26 mouse cellular contexts compared by ENCODE assay signal in genomic region chr4:100398079-100398478, GRCm38 (mm10).
DNase-seq lines count a peak whose midpoint lies in the region; ATAC-seq and TF ChIP-seq lines count a peak whose summit lies in the region.
"Had no signal": no experiment of that assay in that cellular context is flagged by ENCODE, and none has a peak within 500 bp of the region (broad histone marks: within the 10 kb centered on the region; RNA-seq: fewer than 3 reads in every experiment).

No protein-coding gene starts in this region.

- ATAC-seq in intestine, embryonic 14.5 days (replicated peaks; ENCODE audit: low FRiP score, low TSS enrichment, low read depth) = no peak
- no peak for ATAC-seq in intestine, embryonic 16.5 days
- no peak for ATAC-seq in lung, embryonic 14.5 days (ENCODE audit: insufficient read depth)
- no peak for ATAC-seq in lung, postnatal 0 days
- ATAC-seq: forebrain, embryonic 14.5 days; forebrain, postnatal 0 days; intestine, embryonic 15.5 days had no signal

- H3K27ac ChIP-seq in intestine, embryonic 14.5 days (ENCODE audit: low read depth) = no peak overlapping the region
- no peak overlapping the region for H3K27ac ChIP-seq in intestine, embryonic 16.5 days (ENCODE audit: low read length)
- no peak overlapping the region; the same call in 1 of the 2 replicates for H3K27ac ChIP-seq in lung, embryonic 14.5 days (ENCODE audit: low read depth)
- H3K27ac ChIP-seq in lung, postnatal 0 days (ENCODE audit: low read length) = no peak overlapping the region
- H3K27ac ChIP-seq: embryonic facial prominence, embryonic 12.5 days; embryonic facial prominence, embryonic 15.5 days; heart, adult 2 months; heart, embryonic 10.5 days; hindbrain, embryonic 12.5 days; hindbrain, embryonic 15.5 days; intestine, embryonic 15.5 days had no signal

- 41% methylated on average over 3 of the region's 3 CpGs for WGBS in intestine, embryonic 14.5 days
- 40% methylated on average over 3 of the region's 3 CpGs for WGBS in intestine, embryonic 16.5 days
- WGBS in lung, embryonic 14.5 days = 28% methylated on average over 3 of the region's 3 CpGs
- WGBS in lung, postnatal 0 days = 21% methylated on average over 3 of the region's 3 CpGs

- H3K4me3 ChIP-seq in intestine, embryonic 14.5 days (ENCODE audit: low read depth, low read length) = no peak overlapping the region
- no peak overlapping the region for H3K4me3 ChIP-seq in intestine, embryonic 16.5 days (ENCODE audit: low read length)
- no peak overlapping the region for H3K4me3 ChIP-seq in lung, embryonic 14.5 days (ENCODE audit: low read depth, low read length)
- H3K4me3 ChIP-seq in lung, postnatal 0 days (ENCODE audit: low read depth, low read length) = no peak overlapping the region
- H3K4me3 ChIP-seq: embryonic facial prominence, embryonic 12.5 days; embryonic facial prominence, embryonic 15.5 days; heart, adult 2 months; heart, embryonic 10.5 days; hindbrain, embryonic 12.5 days; hindbrain, embryonic 15.5 days; intestine, embryonic 15.5 days had no signal

- H3K9ac ChIP-seq in intestine, embryonic 14.5 days (ENCODE audit: low read length) = no peak overlapping the region
- no peak overlapping the region for H3K9ac ChIP-seq in intestine, embryonic 16.5 days (ENCODE audit: low read depth, low read length)
- H3K9ac ChIP-seq in lung, embryonic 14.5 days = no peak overlapping the region
- H3K9ac ChIP-seq in lung, postnatal 0 days (replicated peaks; ENCODE audit: low read depth) = no peak overlapping the region
- H3K9ac ChIP-seq: embryonic facial prominence, embryonic 12.5 days; embryonic facial prominence, embryonic 15.5 days; forebrain, postnatal 0 days; hindbrain, embryonic 12.5 days; hindbrain, embryonic 15.5 days; intestine, embryonic 15.5 days had no signal

- DNase-seq in embryo, embryonic 10 days (ENCODE audit: low spot score) = peak; percentile 42
- no peak for DNase-seq in embryo, embryonic 9.5 days (ENCODE audit: extremely low spot score)
- peak; percentile 43 for DNase-seq in intestine, embryonic 14.5 days (ENCODE audit: low spot score)
- DNase-seq in lung, embryonic 14.5 days = peak; percentile 41
- DNase-seq in lung, postnatal 0 days (ENCODE audit: low spot score) = no peak
- DNase-seq in Muller cell, postnatal 12 days (ENCODE audit: inconsistent ontology term) = no peak
- DNase-seq: adrenal gland, adult 2 months; adrenal gland, postnatal 14 days; B cell, adult 2 months; cerebellum, adult 11 months; cerebellum, adult 2 months; cerebellum, adult 9-11 months; cerebellum, postnatal 25 days; forebrain, postnatal 0 days; gastrocnemius, postnatal 25 days; heart, adult 2 months had no signal

- H3K4me1 ChIP-seq in intestine, embryonic 14.5 days (replicated peaks; ENCODE audit: control insufficient read depth, insufficient read depth, low read length) = peaks cover 9% of the 10 kb centered on the region; the same call in 1 of the 2 replicates
- H3K4me1 ChIP-seq in intestine, embryonic 16.5 days (ENCODE audit: control insufficient read depth, insufficient read depth, low read length) = 0 out of 2 replicates have a peak, but pooled peaks cover 3% of the 10 kb centered on the region
- H3K4me1 ChIP-seq in lung, embryonic 14.5 days (ENCODE audit: insufficient read depth) = peaks cover 23% of the 10 kb centered on the region
- peaks cover 5% of the 10 kb centered on the region; the same call in 1 of the 2 replicates for H3K4me1 ChIP-seq in lung, postnatal 0 days (ENCODE audit: insufficient read depth, low read depth, low read length)
- H3K4me1 ChIP-seq: hindbrain, embryonic 12.5 days; hindbrain, embryonic 15.5 days had no signal

- H3K27me3 ChIP-seq in intestine, embryonic 14.5 days (replicated peaks; ENCODE audit: control insufficient read depth, insufficient read depth, low read length) = no peaks in the 10 kb centered on the region
- H3K27me3 ChIP-seq in intestine, embryonic 16.5 days (replicated peaks; ENCODE audit: control insufficient read depth, insufficient read depth, low read length) = no peaks in the 10 kb centered on the region
- no peaks in the 10 kb centered on the region for H3K27me3 ChIP-seq in lung, embryonic 14.5 days (ENCODE audit: insufficient read depth, low read length)
- H3K27me3 ChIP-seq in lung, postnatal 0 days (replicated peaks; ENCODE audit: insufficient read depth, low read length) = no peaks in the 10 kb centered on the region
- H3K27me3 ChIP-seq: CH12.LX; embryonic facial prominence, embryonic 12.5 days; embryonic facial prominence, embryonic 15.5 days; hindbrain, embryonic 12.5 days; hindbrain, embryonic 15.5 days; intestine, embryonic 15.5 days had no signal

- no peak for TF ChIP-seq CTCF in lung, embryonic 14.5 days (IDR thresholded peaks at IDR 0.05; ENCODE audit: low read depth)
- no peak for TF ChIP-seq CTCF in lung, postnatal 0 days (IDR thresholded peaks at IDR 0.05)

- no peak overlapping the region for H3K4me2 ChIP-seq in intestine, embryonic 14.5 days (ENCODE audit: low read length)
- H3K4me2 ChIP-seq in intestine, embryonic 16.5 days (ENCODE audit: low read depth, low read length) = no peak overlapping the region
- no peak overlapping the region for H3K4me2 ChIP-seq in lung, embryonic 14.5 days
- H3K4me2 ChIP-seq in lung, postnatal 0 days (replicated peaks; ENCODE audit: low read depth, low read length) = no peak overlapping the region
- H3K4me2 ChIP-seq: embryonic facial prominence, embryonic 12.5 days; embryonic facial prominence, embryonic 15.5 days; hindbrain, embryonic 12.5 days; hindbrain, embryonic 15.5 days; intestine, embryonic 15.5 days had no signal

- TF ChIP-seq EP300 in lung, postnatal 0 days (IDR thresholded peaks at IDR 0.05) = no peak

- H3K9me3 ChIP-seq in intestine, embryonic 14.5 days (ENCODE audit: control insufficient read depth, low read length) = no peaks in the 10 kb centered on the region
- no peaks in the 10 kb centered on the region for H3K9me3 ChIP-seq in intestine, embryonic 16.5 days (ENCODE audit: control insufficient read depth, low read length)
- no peaks in the 10 kb centered on the region for H3K9me3 ChIP-seq in lung, embryonic 14.5 days (ENCODE audit: low read depth, low read length)
- H3K9me3 ChIP-seq in lung, postnatal 0 days (ENCODE audit: low read length) = no peaks in the 10 kb centered on the region
- H3K9me3 ChIP-seq: embryonic facial prominence, embryonic 12.5 days; embryonic facial prominence, embryonic 15.5 days; heart, embryonic 10.5 days; hindbrain, embryonic 12.5 days; hindbrain, embryonic 15.5 days; intestine, embryonic 15.5 days had no signal

- no peaks in the 10 kb centered on the region for H3K36me3 ChIP-seq in intestine, embryonic 14.5 days (ENCODE audit: control insufficient read depth, insufficient read depth, low read length)
- no peaks in the 10 kb centered on the region for H3K36me3 ChIP-seq in intestine, embryonic 16.5 days (ENCODE audit: control insufficient read depth, insufficient read depth, low read length)
- H3K36me3 ChIP-seq in lung, embryonic 14.5 days (ENCODE audit: insufficient read depth) = no peaks in the 10 kb centered on the region
- H3K36me3 ChIP-seq in lung, postnatal 0 days (ENCODE audit: insufficient read depth, low read length) = no peaks in the 10 kb centered on the region
- H3K36me3 ChIP-seq: embryonic facial prominence, embryonic 12.5 days; embryonic facial prominence, embryonic 15.5 days; G1E; heart, embryonic 10.5 days; hindbrain, embryonic 12.5 days; hindbrain, embryonic 15.5 days; intestine, embryonic 15.5 days had no signal

Comparison
In these comparisons a context has a peak if more than half of its experiments do, and no peak if none do; other contexts are left out.
1. DNase-seq: peak in embryo, embryonic 10 days (single experiment), intestine, embryonic 14.5 days (single experiment) and lung, embryonic 14.5 days (single experiment); none in embryo, embryonic 9.5 days (single experiment), lung, postnatal 0 days (single experiment) and Muller cell, postnatal 12 days (single experiment).